Mouse (Mus musculus): ENCODE measurements around the gene Crocc2. TPM values are rescaled to one million over a fixed set of nuclear protein-coding genes. Genes with fewer than 3 reads are reported as not detected.

Crocc2 gene
- polyA plus RNA-seq, 1 experiment from 2014 or later = 0.31 TPM

GRCm38 (mm10) chr1:93238201-93238600 is 69.7 kb downstream of the Crocc2 start:
- WGBS = 40% methylated on average over 4 of the region's 4 CpGs
- Histone ChIP-seq H3K27me3 (replicated peaks) (peaks cover 49% of the 10 kb centered on the region), H3K27ac (replicated peaks) (no peak overlapping the region), H3K4me1 (peaks cover 17% of the 10 kb centered on the region), H3K4me3 (no peak overlapping the region), H3K9me3 (no peaks in the 10 kb centered on the region), H3K36me3 (no peaks in the 10 kb centered on the region), H3K4me2 (peak overlapping the region; percentile 3; the same call in 1 of the 2 replicates), H3K9ac (no peak overlapping the region)
- ATAC-seq (ENCODE audit: extremely low read depth, insufficient number of reproducible peaks, low FRiP score, low TSS enrichment) = no peak

- H3K4me3 ChIP-seq = no peak overlapping the region
- H3K4me2 ChIP-seq = no peak overlapping the region
- no peak overlapping the region for H3K27ac ChIP-seq (replicated peaks)
- no peaks in the 10 kb centered on the region for H3K9me3 ChIP-seq
- H3K36me3 ChIP-seq = no peaks in the 10 kb centered on the region
- peaks cover 14% of the 10 kb centered on the region for H3K4me1 ChIP-seq
- ATAC-seq (ENCODE audit: extremely low read depth, insufficient number of reproducible peaks, low FRiP score, low TSS enrichment) = no peak
- no peaks in the 10 kb centered on the region for H3K27me3 ChIP-seq (replicated peaks)
- H3K9ac ChIP-seq = no peak overlapping the region
- WGBS = 35% methylated on average over 2 of the region's 2 CpGs
Observed at GRCm38 (mm10) chr1:93245936-93246335, 77.4 kb downstream of the Crocc2 start.

- 40% methylated on average over 2 of the region's 2 CpGs for WGBS
- H3K4me2 ChIP-seq = no peak overlapping the region
Observed at GRCm38 (mm10) chr1:93252586-93252985, 84.1 kb downstream of the Crocc2 start.

GRCm38 (mm10) chr1:93255761-93256160 is 87.2 kb downstream of the Crocc2 start:
- no peaks in the 10 kb centered on the region for H3K9me3 ChIP-seq
- H3K36me3 ChIP-seq = no peaks in the 10 kb centered on the region
- no peak overlapping the region for H3K9ac ChIP-seq
- no peak overlapping the region for H3K4me3 ChIP-seq
- 82% methylated on average over 7 of the region's 7 CpGs for WGBS
- ATAC-seq (ENCODE audit: extremely low read depth, insufficient number of reproducible peaks, low FRiP score, low TSS enrichment) = no peak
- no peak overlapping the region for H3K4me2 ChIP-seq
- no peaks in the 10 kb centered on the region for H3K4me1 ChIP-seq
- no peak overlapping the region for H3K27ac ChIP-seq (replicated peaks)
- no peaks in the 10 kb centered on the region; the same call in 1 of the 2 replicates for H3K27me3 ChIP-seq (replicated peaks)

More at GRCm38 (mm10) chr1:93252586-93252985, 84.1 kb downstream of the Crocc2 start:
- Histone ChIP-seq H3K9me3 (no peaks in the 10 kb centered on the region), H3K9ac (no peak overlapping the region), H3K4me3 (no peak overlapping the region), H3K4me1 (no peaks in the 10 kb centered on the region), H3K27me3 (replicated peaks) (no peaks in the 10 kb centered on the region; the same call in 1 of the 2 replicates), H3K36me3 (no peaks in the 10 kb centered on the region), H3K27ac (replicated peaks) (no peak overlapping the region)
- no peak for ATAC-seq (ENCODE audit: extremely low read depth, insufficient number of reproducible peaks, low FRiP score, low TSS enrichment)

GRCm38 (mm10) chr1:93257560-93257959 is 89.0 kb downstream of the Crocc2 start:
- no peaks in the 10 kb centered on the region for H3K27me3 ChIP-seq (replicated peaks)
- no peaks in the 10 kb centered on the region for H3K4me1 ChIP-seq
- 69% methylated on average over 1 of the region's 1 CpGs for WGBS
- H3K4me2 ChIP-seq = no peak overlapping the region
- H3K4me3 ChIP-seq = no peak overlapping the region
- H3K27ac ChIP-seq (replicated peaks) = no peak overlapping the region
- no peak overlapping the region for H3K9ac ChIP-seq
- no peaks in the 10 kb centered on the region for H3K36me3 ChIP-seq
- H3K9me3 ChIP-seq = no peaks in the 10 kb centered on the region
- no peak for ATAC-seq (ENCODE audit: extremely low read depth, insufficient number of reproducible peaks, low FRiP score, low TSS enrichment)

GRCm38 (mm10) chr1:93267207-93267606 is 98.7 kb downstream of the Crocc2 start:
- H3K4me2 ChIP-seq = no peak overlapping the region
- no peak for ATAC-seq (ENCODE audit: extremely low read depth, insufficient number of reproducible peaks, low FRiP score, low TSS enrichment)
- H3K27me3 ChIP-seq (replicated peaks) = no peaks in the 10 kb centered on the region
- peaks cover 4% of the 10 kb centered on the region; the same call in 1 of the 2 replicates for H3K36me3 ChIP-seq
- H3K4me3 ChIP-seq = no peak overlapping the region
- 35% methylated on average over 3 of the region's 3 CpGs for WGBS
- H3K4me1 ChIP-seq = no peaks in the 10 kb centered on the region
- no peak overlapping the region for H3K9ac ChIP-seq
- H3K27ac ChIP-seq (replicated peaks) = no peak overlapping the region
- no peaks in the 10 kb centered on the region for H3K9me3 ChIP-seq

GRCm38 (mm10) chr1:93268246-93268645 is 99.7 kb downstream of the Crocc2 start:
- no peak overlapping the region for H3K4me3 ChIP-seq
- WGBS = 73% methylated on average over 2 of the region's 2 CpGs
- ATAC-seq (ENCODE audit: extremely low read depth, insufficient number of reproducible peaks, low FRiP score, low TSS enrichment) = no peak
- peaks cover 4% of the 10 kb centered on the region; the same call in 1 of the 2 replicates for H3K36me3 ChIP-seq
- no peaks in the 10 kb centered on the region for H3K4me1 ChIP-seq
- no peak overlapping the region for H3K27ac ChIP-seq (replicated peaks)
- H3K27me3 ChIP-seq (replicated peaks) = no peaks in the 10 kb centered on the region
- no peak overlapping the region for H3K9ac ChIP-seq
- no peak overlapping the region for H3K4me2 ChIP-seq
- H3K9me3 ChIP-seq = no peaks in the 10 kb centered on the region

- Histone ChIP-seq H3K27me3 (replicated peaks) (no peaks in the 10 kb centered on the region), H3K4me2 (no peak overlapping the region), H3K36me3 (peaks cover 4% of the 10 kb centered on the region; the same call in 1 of the 2 replicates), H3K4me3 (no peak overlapping the region), H3K4me1 (no peaks in the 10 kb centered on the region), H3K27ac (replicated peaks) (no peak overlapping the region), H3K9ac (no peak overlapping the region), H3K9me3 (no peaks in the 10 kb centered on the region)
- 59% methylated on average over 3 of the region's 3 CpGs for WGBS
- no peak for ATAC-seq (ENCODE audit: extremely low read depth, insufficient number of reproducible peaks, low FRiP score, low TSS enrichment)
Observed at GRCm38 (mm10) chr1:93270516-93271240, 102.2 kb downstream of the Crocc2 start.

- 0 out of 2 replicates have a peak, but pooled peaks cover 5% of the 10 kb centered on the region for H3K27me3 ChIP-seq (replicated peaks)
- no peaks in the 10 kb centered on the region for H3K9me3 ChIP-seq
- no peak overlapping the region for H3K4me2 ChIP-seq
- H3K4me1 ChIP-seq = no peaks in the 10 kb centered on the region
- peaks cover 4% of the 10 kb centered on the region; the same call in 1 of the 2 replicates for H3K36me3 ChIP-seq
- WGBS = 73% methylated on average over 5 of the region's 6 CpGs
- no peak overlapping the region for H3K9ac ChIP-seq
- no peak overlapping the region for H3K4me3 ChIP-seq
- H3K27ac ChIP-seq (replicated peaks) = no peak overlapping the region
- no peak for ATAC-seq (ENCODE audit: extremely low read depth, insufficient number of reproducible peaks, low FRiP score, low TSS enrichment)
Observed at GRCm38 (mm10) chr1:93271751-93272150, 103.2 kb downstream of the Crocc2 start.

GRCm38 (mm10) chr1:93272409-93272821 is 103.9 kb downstream of the Crocc2 start:
- H3K4me1 ChIP-seq = no peaks in the 10 kb centered on the region
- WGBS = 2% methylated on average over 16 of the region's 16 CpGs
- ATAC-seq (ENCODE audit: extremely low read depth, insufficient number of reproducible peaks, low FRiP score, low TSS enrichment) = no peak

GRCm38 (mm10) chr1:93275561-93275960 is 107.0 kb downstream of the Crocc2 start:
- Histone ChIP-seq H3K9ac (no peak overlapping the region), H3K9me3 (no peaks in the 10 kb centered on the region), H3K4me2 (no peak overlapping the region), H3K4me3 (no peak overlapping the region), H3K4me1 (no peaks in the 10 kb centered on the region), H3K27me3 (replicated peaks) (0 out of 2 replicates have a peak, but pooled peaks cover 10% of the 10 kb centered on the region), H3K36me3 (no peaks in the 10 kb centered on the region), H3K27ac (replicated peaks) (no peak overlapping the region)
- no peak for ATAC-seq (ENCODE audit: extremely low read depth, insufficient number of reproducible peaks, low FRiP score, low TSS enrichment)
- 67% methylated on average over 6 of the region's 6 CpGs for WGBS

More at GRCm38 (mm10) chr1:93272409-93272821, 103.9 kb downstream of the Crocc2 start:
- no peak overlapping the region for H3K4me3 ChIP-seq
- H3K27ac ChIP-seq (replicated peaks) = no peak overlapping the region
- 0 out of 2 replicates have a peak, but pooled peaks cover 7% of the 10 kb centered on the region for H3K27me3 ChIP-seq (replicated peaks)
- no peaks in the 10 kb centered on the region for H3K9me3 ChIP-seq
- peaks cover 4% of the 10 kb centered on the region; the same call in 1 of the 2 replicates for H3K36me3 ChIP-seq
- no peak overlapping the region for H3K9ac ChIP-seq
- no peak overlapping the region for H3K4me2 ChIP-seq

- H3K4me3 ChIP-seq = no peak overlapping the region
- H3K9ac ChIP-seq = no peak overlapping the region
- H3K27ac ChIP-seq (replicated peaks) = no peak overlapping the region
- 67% methylated on average over 7 of the region's 7 CpGs for WGBS
- H3K4me1 ChIP-seq = no peaks in the 10 kb centered on the region
- ATAC-seq (ENCODE audit: extremely low read depth, insufficient number of reproducible peaks, low FRiP score, low TSS enrichment) = no peak
- H3K36me3 ChIP-seq = no peaks in the 10 kb centered on the region
- 0 out of 2 replicates have a peak, but pooled peaks cover 16% of the 10 kb centered on the region for H3K27me3 ChIP-seq (replicated peaks)
- no peak overlapping the region for H3K4me2 ChIP-seq
- H3K9me3 ChIP-seq = no peaks in the 10 kb centered on the region
Observed at GRCm38 (mm10) chr1:93277041-93277440, 108.5 kb downstream of the Crocc2 start.
